Mouse (Mus musculus) midbrain, embryonic 13.5 days (tissue): Measurements from ENCODE around the gene Gabra1. TPM values are rescaled to one million over a fixed set of nuclear protein-coding genes. Genes with fewer than 3 reads are reported as not detected.

Experiments used
- polyA plus RNA-seq: library from polyadenylated mRNA; unstranded; fragments of >200 nt; fragmentation: Nextera tagmentation; extraction: Ambion mirVana; gene quantifications from 2 replicates; pipeline ENCODE4 v1.2.1, GENCODE M21; 2015

Gene Gabra1
- polyA plus RNA-seq, 1 experiment from 2014 or later: 15.6 TPM

Other genes with a start within 250 kb of the Gabra1 start
- 92.8 and 112 TPM in 2 replicates for gene Gabrg2, start 182.1 kb downstream of the Gabra1 start, polyA plus RNA-seq
- gene Gabra6, start 138.1 kb upstream of the Gabra1 start, polyA plus RNA-seq: not detected in 2 replicates
- gene Gabrb2, start 236.8 kb upstream of the Gabra1 start, polyA plus RNA-seq: 30.6 and 35.0 TPM in 2 replicates